Mouse (Mus musculus): Measurements from ENCODE around the gene Pth2. TPM values are rescaled to one million over a fixed set of nuclear protein-coding genes. Genes with fewer than 3 reads are reported as not detected.
A peak's percentile ranks its signal among the peaks of the same experiment; 100 is the strongest.

The Pth2 gene
- total and polyA plus RNA-seq, 3 experiments, result not detected

- TF ChIP-seq HCFC1 (IDR thresholded peaks at IDR 0.05; ENCODE audit: low read depth, low read length) (no peak), ZMIZ1 (IDR thresholded peaks at IDR 0.05; ENCODE audit: low read depth, low read length) (no peak), MXI1 (IDR thresholded peaks at IDR 0.05; ENCODE audit: low read depth, low read length) (no peak), ETS1 (IDR thresholded peaks at IDR 0.05; ENCODE audit: low read depth, low read length) (no peak), CTCF (IDR thresholded peaks at IDR 0.05 in 2 of 3, conservative IDR thresholded peaks at IDR 0.05 in 1 of 3; ENCODE audit: control insufficient read depth in 1 of 3, insufficient read depth in 1 of 3, low read depth in 2 of 3, low read length in 3 of 3, poor library complexity in 1 of 3, severe bottlenecking in 1 of 3) (no peak), MAZ (IDR thresholded peaks at IDR 0.05; ENCODE audit: low read depth, low read length) (no peak), GABPA (IDR thresholded peaks at IDR 0.05; ENCODE audit: low read depth, low read length) (no peak), MYC (IDR thresholded peaks at IDR 0.05; ENCODE audit: low read depth, low read length) (no peak), ELF1 (IDR thresholded peaks at IDR 0.05; ENCODE audit: low read depth, low read length) (no peak), NELFE (IDR thresholded peaks at IDR 0.05; ENCODE audit: low read depth, low read length) (no peak), POLR2AphosphoS5 (IDR thresholded peaks at IDR 0.05; ENCODE audit: borderline replicate concordance, low read depth, low read length) (no peak), ZKSCAN1 (IDR thresholded peaks at IDR 0.05; ENCODE audit: low read depth, low read length) (no peak), MAX (IDR thresholded peaks at IDR 0.05; ENCODE audit: low read length) (no peak)
- H3K4me1 ChIP-seq (ENCODE audit: control insufficient read depth in 1 of 2, insufficient read depth in 2 of 2, low read length in 2 of 2), result no peaks in the 10 kb centered on the region
- H3K9me3 ChIP-seq (replicated peaks; ENCODE audit: insufficient read depth, low read length), result no peaks in the 10 kb centered on the region
- H3K4me3 ChIP-seq (ENCODE audit: control insufficient read depth in 1 of 2, insufficient read depth in 1 of 2, low read depth in 2 of 2, low read length in 2 of 2), result no peak overlapping the region
- H3K9ac ChIP-seq (ENCODE audit: control insufficient read depth, low read depth, low read length, poor library complexity, severe bottlenecking), result no peak overlapping the region
- DNase-seq (ENCODE audit: low read depth, low spot score), result no peak
- no peaks in the 10 kb centered on the region for H3K79me2 ChIP-seq (ENCODE audit: control insufficient read depth, insufficient read depth, low read length, poor library complexity)
- no peaks in the 10 kb centered on the region for H3K36me3 ChIP-seq (ENCODE audit: control insufficient read depth in 1 of 2, insufficient read depth in 2 of 2, low read length in 2 of 2)
- peaks cover 4% of the 10 kb centered on the region in 2 experiments for H3K27me3 ChIP-seq (ENCODE audit: control insufficient read depth in 1 of 2, insufficient read depth in 2 of 2, low read length in 2 of 2)
- H3K27ac ChIP-seq (ENCODE audit: control insufficient read depth, low read depth, low read length), result no peak overlapping the region
These were observed 11.3 kb upstream of the Pth2 start for GRCm38 (mm10) chr7:45169495-45169894.

- no peaks in the 10 kb centered on the region for H3K36me3 ChIP-seq (ENCODE audit: control insufficient read depth in 1 of 2, insufficient read depth in 2 of 2, low read length in 2 of 2)
- H3K27me3 ChIP-seq (ENCODE audit: control insufficient read depth in 1 of 2, insufficient read depth in 2 of 2, low read length in 2 of 2), result no peaks in the 10 kb centered on the region
- DNase-seq (ENCODE audit: low read depth, low spot score), result peak; percentile 68
- H3K27ac ChIP-seq (ENCODE audit: control insufficient read depth, low read depth, low read length), result no peak overlapping the region
- no peaks in the 10 kb centered on the region for H3K4me1 ChIP-seq (ENCODE audit: control insufficient read depth in 1 of 2, insufficient read depth in 2 of 2, low read length in 2 of 2)
- no peaks in the 10 kb centered on the region for H3K9me3 ChIP-seq (replicated peaks; ENCODE audit: insufficient read depth, low read length)
- no peak overlapping the region for H3K4me3 ChIP-seq (ENCODE audit: control insufficient read depth in 1 of 2, insufficient read depth in 1 of 2, low read depth in 2 of 2, low read length in 2 of 2)
- no peaks in the 10 kb centered on the region for H3K79me2 ChIP-seq (ENCODE audit: control insufficient read depth, insufficient read depth, low read length, poor library complexity)
- TF ChIP-seq SIN3A (IDR thresholded peaks at IDR 0.05; ENCODE audit: low read length) (0 out of 2 replicates have a peak, but pooled peaks have one; percentile 26), ETS1 (IDR thresholded peaks at IDR 0.05; ENCODE audit: low read depth, low read length) (no peak), RAD21 (IDR thresholded peaks at IDR 0.05; ENCODE audit: low read depth, low read length) (peak; percentile 29), SMC3 (IDR thresholded peaks at IDR 0.05; ENCODE audit: low read depth, low read length) (peak; percentile 70), ZC3H11A (IDR thresholded peaks at IDR 0.05; ENCODE audit: low read depth, low read length) (peak; percentile 23; the same call in 1 of the 2 replicates), E2F4 (IDR thresholded peaks at IDR 0.05; ENCODE audit: borderline replicate concordance, low read depth, low read length) (no peak), EP300 (IDR thresholded peaks at IDR 0.05; ENCODE audit: low read depth in 1 of 2, low read length in 2 of 2) (no peak), MAFK (IDR thresholded peaks at IDR 0.05; ENCODE audit: borderline replicate concordance, low read depth, low read length) (no peak), MXI1 (IDR thresholded peaks at IDR 0.05; ENCODE audit: low read depth, low read length) (no peak), ZNF384 (IDR thresholded peaks at IDR 0.05; ENCODE audit: low read depth, low read length) (0 out of 2 replicates have a peak, but pooled peaks have one; percentile 7), CTCF (IDR thresholded peaks at IDR 0.05 in 2 of 3, conservative IDR thresholded peaks at IDR 0.05 in 1 of 3; ENCODE audit: control insufficient read depth in 1 of 3, insufficient read depth in 1 of 3, low read depth in 2 of 3, low read length in 3 of 3, poor library complexity in 1 of 3, severe bottlenecking in 1 of 3) (peak; percentile 69 to 78 (median 70))
- no peak overlapping the region for H3K9ac ChIP-seq (ENCODE audit: control insufficient read depth, low read depth, low read length, poor library complexity, severe bottlenecking)
These were observed 7.8 kb upstream of the Pth2 start for GRCm38 (mm10) chr7:45172974-45173373.

Data from MEL (cell line).